Mouse (Mus musculus): ENCODE measurements around the gene Gm5089. TPM values are rescaled to one million over a fixed set of nuclear protein-coding genes. Genes with fewer than 3 reads are reported as not detected.

Gene Gm5089
- 0.40 and 0.47 TPM in 2 replicates for polyA plus RNA-seq (2015; fragmentation: Nextera tagmentation; extraction: Ambion mirVana)

GRCm38 (mm10) chr14:122450496-122451382 lies at the start of gene Gm5089:
Gene Gm5089, minus strand, starts transcription at chr14:122451115.
- H3K4me3 ChIP-seq (replicated peaks; ENCODE audit: low read length) = peak within 1 kb of the TSS; percentile 42
- peaks cover 37% of the 10 kb centered on the region for H3K4me1 ChIP-seq (replicated peaks; ENCODE audit: control insufficient read depth, insufficient read depth, low read length)
- H3K9ac ChIP-seq (replicated peaks; ENCODE audit: low read depth, low read length) = peak within 1 kb of the TSS; percentile 47
- H3K4me2 ChIP-seq (ENCODE audit: low read length) = peak within 1 kb of the TSS; percentile 54
- WGBS = under 1% methylated on average over 59 of the region's 59 CpGs
- no peaks in the 10 kb centered on the region for H3K36me3 ChIP-seq (ENCODE audit: control insufficient read depth, insufficient read depth)
- ATAC-seq = peak; percentile 47
- no peaks in the 10 kb centered on the region for H3K9me3 ChIP-seq (ENCODE audit: control insufficient read depth, low read length)
- H3K27ac ChIP-seq (ENCODE audit: low read length) = peak within 1 kb of the TSS; percentile 39
- peaks cover 29% of the 10 kb centered on the region for H3K27me3 ChIP-seq (replicated peaks; ENCODE audit: control insufficient read depth, insufficient read depth, low read length)

GRCm38 (mm10) chr14:122492015-122492414 lies 41.1 kb upstream of the Gm5089 start:
- Histone ChIP-seq H3K27ac (ENCODE audit: low read length) (no peak overlapping the region), H3K9ac (replicated peaks; ENCODE audit: low read depth, low read length) (no peak overlapping the region), H3K9me3 (ENCODE audit: control insufficient read depth, low read length) (no peaks in the 10 kb centered on the region), H3K4me2 (ENCODE audit: low read length) (no peak overlapping the region), H3K36me3 (ENCODE audit: control insufficient read depth, insufficient read depth) (no peaks in the 10 kb centered on the region), H3K4me1 (replicated peaks; ENCODE audit: control insufficient read depth, insufficient read depth, low read length) (peaks cover 8% of the 10 kb centered on the region), H3K4me3 (replicated peaks; ENCODE audit: low read length) (no peak overlapping the region), H3K27me3 (replicated peaks; ENCODE audit: control insufficient read depth, insufficient read depth, low read length) (peaks cover 24% of the 10 kb centered on the region)
- 65% methylated on average over 1 of the region's 1 CpGs for WGBS
- ATAC-seq = no peak

GRCm38 (mm10) chr14:122491521-122491920 lies 40.6 kb upstream of the Gm5089 start:
- Histone ChIP-seq H3K4me2 (ENCODE audit: low read length) (no peak overlapping the region), H3K27ac (ENCODE audit: low read length) (no peak overlapping the region)

GRCm38 (mm10) chr14:122490441-122491328 lies 39.8 kb upstream of the Gm5089 start, which contains the start of gene Gm10837:
Gene Gm10837, plus strand, starts transcription at chr14:122490586.
- peak; percentile 63 for ATAC-seq
- H3K27me3 ChIP-seq (replicated peaks; ENCODE audit: control insufficient read depth, insufficient read depth, low read length) = peaks cover 25% of the 10 kb centered on the region
- H3K4me3 ChIP-seq (replicated peaks; ENCODE audit: low read length) = peak within 1 kb of the TSS; percentile 33

More at GRCm38 (mm10) chr14:122491521-122491920, 40.6 kb upstream of the Gm5089 start:
- peaks cover 8% of the 10 kb centered on the region for H3K4me1 ChIP-seq (replicated peaks; ENCODE audit: control insufficient read depth, insufficient read depth, low read length)
- WGBS = 69% methylated on average over 6 of the region's 6 CpGs
- H3K36me3 ChIP-seq (ENCODE audit: control insufficient read depth, insufficient read depth) = no peaks in the 10 kb centered on the region
- H3K9ac ChIP-seq (replicated peaks; ENCODE audit: low read depth, low read length) = no peak overlapping the region
- no peak overlapping the region for H3K4me3 ChIP-seq (replicated peaks; ENCODE audit: low read length)
- peaks cover 24% of the 10 kb centered on the region for H3K27me3 ChIP-seq (replicated peaks; ENCODE audit: control insufficient read depth, insufficient read depth, low read length)
- no peak for ATAC-seq
- H3K9me3 ChIP-seq (ENCODE audit: control insufficient read depth, low read length) = no peaks in the 10 kb centered on the region

GRCm38 (mm10) chr14:122489686-122490414 lies 38.9 kb upstream of the Gm5089 start:
- Histone ChIP-seq H3K4me3 (replicated peaks; ENCODE audit: low read length) (peak overlapping the region; percentile 33), H3K27ac (ENCODE audit: low read length) (no peak overlapping the region), H3K9me3 (ENCODE audit: control insufficient read depth, low read length) (no peaks in the 10 kb centered on the region), H3K9ac (replicated peaks; ENCODE audit: low read depth, low read length) (no peak overlapping the region), H3K4me1 (replicated peaks; ENCODE audit: control insufficient read depth, insufficient read depth, low read length) (peaks cover 13% of the 10 kb centered on the region), H3K36me3 (ENCODE audit: control insufficient read depth, insufficient read depth) (no peaks in the 10 kb centered on the region), H3K27me3 (replicated peaks; ENCODE audit: control insufficient read depth, insufficient read depth, low read length) (peaks cover 33% of the 10 kb centered on the region), H3K4me2 (ENCODE audit: low read length) (peak overlapping the region; percentile 46)
- WGBS = under 1% methylated on average over 12 of the region's 12 CpGs
- ATAC-seq = no peak

More at GRCm38 (mm10) chr14:122490441-122491328, 39.8 kb upstream of the Gm5089 start, which contains the start of gene Gm10837:
- Histone ChIP-seq H3K9me3 (ENCODE audit: control insufficient read depth, low read length) (no peaks in the 10 kb centered on the region), H3K27ac (ENCODE audit: low read length) (peak within 1 kb of the TSS; percentile 44; the same call in 1 of the 2 replicates), H3K9ac (replicated peaks; ENCODE audit: low read depth, low read length) (peak within 1 kb of the TSS; percentile 41; the same call in 1 of the 2 replicates), H3K4me1 (replicated peaks; ENCODE audit: control insufficient read depth, insufficient read depth, low read length) (peaks cover 8% of the 10 kb centered on the region), H3K4me2 (ENCODE audit: low read length) (peak within 1 kb of the TSS; percentile 46), H3K36me3 (ENCODE audit: control insufficient read depth, insufficient read depth) (no peaks in the 10 kb centered on the region)
- 3% methylated on average over 51 of the region's 51 CpGs for WGBS

- ATAC-seq = no peak
- Histone ChIP-seq H3K36me3 (ENCODE audit: control insufficient read depth, insufficient read depth) (no peaks in the 10 kb centered on the region), H3K4me3 (replicated peaks; ENCODE audit: low read length) (peak overlapping the region; percentile 9; the same call in 1 of the 2 replicates), H3K27me3 (replicated peaks; ENCODE audit: control insufficient read depth, insufficient read depth, low read length) (peaks cover 41% of the 10 kb centered on the region), H3K4me2 (ENCODE audit: low read length) (peak overlapping the region; percentile 17), H3K4me1 (replicated peaks; ENCODE audit: control insufficient read depth, insufficient read depth, low read length) (peaks cover 14% of the 10 kb centered on the region), H3K9me3 (ENCODE audit: control insufficient read depth, low read length) (no peaks in the 10 kb centered on the region), H3K9ac (replicated peaks; ENCODE audit: low read depth, low read length) (no peak overlapping the region), H3K27ac (ENCODE audit: low read length) (no peak overlapping the region)
- 2% methylated on average over 5 of the region's 5 CpGs for WGBS
Observed at GRCm38 (mm10) chr14:122489041-122489440, 38.1 kb upstream of the Gm5089 start.

GRCm38 (mm10) chr14:122487366-122487765 lies 36.5 kb upstream of the Gm5089 start:
- Histone ChIP-seq H3K9ac (replicated peaks; ENCODE audit: low read depth, low read length) (no peak overlapping the region), H3K4me1 (replicated peaks; ENCODE audit: control insufficient read depth, insufficient read depth, low read length) (peaks cover 19% of the 10 kb centered on the region), H3K9me3 (ENCODE audit: control insufficient read depth, low read length) (no peaks in the 10 kb centered on the region), H3K36me3 (ENCODE audit: control insufficient read depth, insufficient read depth) (no peaks in the 10 kb centered on the region), H3K27ac (ENCODE audit: low read length) (no peak overlapping the region), H3K4me2 (ENCODE audit: low read length) (no peak overlapping the region), H3K4me3 (replicated peaks; ENCODE audit: low read length) (no peak overlapping the region), H3K27me3 (replicated peaks; ENCODE audit: control insufficient read depth, insufficient read depth, low read length) (peaks cover 49% of the 10 kb centered on the region)
- WGBS = 30% methylated on average over 5 of the region's 5 CpGs
- no peak for ATAC-seq

- WGBS = 29% methylated on average over 1 of the region's 1 CpGs
- no peak overlapping the region for H3K27ac ChIP-seq (ENCODE audit: low read length)
Observed at GRCm38 (mm10) chr14:122486611-122487010, 35.7 kb upstream of the Gm5089 start.

More at GRCm38 (mm10) chr14:122486611-122487010, 35.7 kb upstream of the Gm5089 start:
- no peaks in the 10 kb centered on the region for H3K9me3 ChIP-seq (ENCODE audit: control insufficient read depth, low read length)
- peaks cover 53% of the 10 kb centered on the region for H3K27me3 ChIP-seq (replicated peaks; ENCODE audit: control insufficient read depth, insufficient read depth, low read length)
- H3K36me3 ChIP-seq (ENCODE audit: control insufficient read depth, insufficient read depth) = no peaks in the 10 kb centered on the region
- H3K4me1 ChIP-seq (replicated peaks; ENCODE audit: control insufficient read depth, insufficient read depth, low read length) = peaks cover 23% of the 10 kb centered on the region
- no peak overlapping the region for H3K9ac ChIP-seq (replicated peaks; ENCODE audit: low read depth, low read length)
- no peak for ATAC-seq
- no peak overlapping the region for H3K4me2 ChIP-seq (ENCODE audit: low read length)
- H3K4me3 ChIP-seq (replicated peaks; ENCODE audit: low read length) = no peak overlapping the region

All from forebrain, embryonic 16.5 days (tissue).